Mouse (Mus musculus) liver, embryonic 14.5 days (tissue): ENCODE results near the gene Pwwp2b. TPM values are rescaled to one million over a fixed set of nuclear protein-coding genes. Genes with fewer than 3 reads are reported as not detected.

Source experiments
- ATAC-seq: fragments of 200-750 bp; cut with Nextera tagmentation; 2 replicates; pipeline ENCODE4 v1.8.0; 2017; ENCODE audit warnings: moderate number of reproducible peaks, mild to moderate bottlenecking, moderate library complexity; ENCODE audit not compliant: insufficient read depth
- DNase-seq, 3 experiments: peaks; one replicate each; pipeline ENCODE4 v3.0.0-alpha.2; 2012 to 2013; ENCODE audit warnings: low read depth in 3 of 3, low spot score in 3 of 3
- H3K27ac ChIP-seq: fragments of 300-500 bp; sonication (generic); 2 replicates; pipeline ENCODE4 v1.5.1; 2014; ENCODE audit warnings: moderate library complexity, mild to moderate bottlenecking, control low read depth, inconsistent platforms
- H3K27me3 ChIP-seq: fragments of 300-500 bp; sonication (generic); 2 replicates; pipeline ENCODE4 v1.6.1; 2014; ENCODE audit warnings: mild to moderate bottlenecking, low read length, moderate library complexity; ENCODE audit not compliant: control insufficient read depth, insufficient read depth
- H3K36me3 ChIP-seq: fragments of 300-500 bp; sonication (generic); replicated peaks from 2 replicates; pipeline ENCODE4 v1.6.1; 2014; ENCODE audit warnings: low read depth; ENCODE audit not compliant: control insufficient read depth, insufficient read depth
- H3K4me1 ChIP-seq, 2 experiments: fragments of 200-500 bp in 1 of 2; fragments of 300-500 bp in 1 of 2; sonication (generic) in 1 of 2; replicated peaks; 2 replicates each; pipeline ENCODE4 v1.6.1; 2012 to 2014; ENCODE audit warnings: antibody characterized with exemption in 1 of 2, inconsistent platforms in 1 of 2, low read length in 1 of 2; ENCODE audit not compliant: control insufficient read depth in 2 of 2, insufficient read depth in 2 of 2
- H3K4me2 ChIP-seq: fragments of 300-500 bp; sonication (generic); 2 replicates; pipeline ENCODE4 v1.6.1; 2014; ENCODE audit warnings: low read depth, mild to moderate bottlenecking, control low read depth, moderate library complexity
- H3K4me3 ChIP-seq, 2 experiments: fragments of 200-500 bp in 1 of 2; fragments of 300-500 bp in 1 of 2; sonication (generic) in 1 of 2; 2 replicates each; pipeline ENCODE4 v1.5.1; 2012 to 2014; ENCODE audit warnings: low read depth in 2 of 2, low read length in 2 of 2, mild to moderate bottlenecking in 2 of 2, control low read depth in 1 of 2, inconsistent platforms in 1 of 2, moderate library complexity in 1 of 2; ENCODE audit not compliant: insufficient read depth in 1 of 2
- H3K9ac ChIP-seq: fragments of 300-500 bp; sonication (generic); replicated peaks from 2 replicates; pipeline ENCODE4 v1.6.1; 2014; ENCODE audit warnings: mild to moderate bottlenecking, control low read depth, moderate library complexity
- H3K9me3 ChIP-seq: fragments of 300-500 bp; sonication (generic); 2 replicates; pipeline ENCODE4 v1.6.1; 2016; ENCODE audit warnings: low read length, mixed read lengths; ENCODE audit not compliant: control insufficient read depth
- CTCF ChIP-seq: IDR thresholded peaks from 2 replicates; pipeline ENCODE4 v1.5.1; 2016; ENCODE audit warnings: antibody characterized with exemption, low read depth, control low read depth
- EP300 ChIP-seq: IDR thresholded peaks from 2 replicates; pipeline ENCODE4 v1.6.1; 2016; ENCODE audit warnings: antibody characterized with exemption, low read depth
- WGBS: fragments of 180-500 bp; shearing (Covaris S2); extraction: QIAGEN DNeasy Blood & Tissue Kit; methylation state at CpG from one replicate; pipeline ENCODE4 v1.1.7; 2014; ENCODE audit not compliant: insufficient replicate concordance; 5-methylcytosine and 5-hydroxymethylcytosine counted together
- polyA plus RNA-seq, 2 experiments: library from polyadenylated mRNA; depleted of rRNA in 1 of 2; stranded (reverse) in 1 of 2; unstranded in 1 of 2; fragments of >200 nt; fragmentation: Nextera tagmentation in 1 of 2; extraction: Ambion mirVana in 1 of 2; gene quantifications; 2 replicates each; pipeline versions ENCODE4 v1.2.1 to v1.2.3; 2012 to 2014

Pwwp2b gene
- polyA plus RNA-seq, 2 experiments: 1.0 to 1.3 TPM

GRCm38 (mm10) chr7:139229837-139230236, 18.4 kb upstream of the Pwwp2b start:
- no peak overlapping the region for H3K4me3 ChIP-seq
- 58% methylated on average over 5 of the region's 5 CpGs for WGBS
- peaks cover 0 to 5% of the 10 kb centered on the region in 2 experiments; a peak in 1 of 4 replicates for H3K4me1 ChIP-seq
- no peaks in the 10 kb centered on the region for H3K36me3 ChIP-seq
- no peak for TF ChIP-seq CTCF
- no peak for TF ChIP-seq EP300
- no peaks in the 10 kb centered on the region for H3K27me3 ChIP-seq
- H3K4me2 ChIP-seq: no peak overlapping the region
- DNase-seq (no peak), ATAC-seq (no peak)
- H3K9ac ChIP-seq: no peak overlapping the region
- no peak overlapping the region for H3K27ac ChIP-seq
- H3K9me3 ChIP-seq: no peaks in the 10 kb centered on the region

GRCm38 (mm10) chr7:139230241-139230640, 18.0 kb upstream of the Pwwp2b start:
- H3K9ac ChIP-seq: no peak overlapping the region
- H3K4me1 ChIP-seq: peaks cover 0 to 5% of the 10 kb centered on the region in 2 experiments; a peak in 1 of 4 replicates
- 68% methylated on average over 12 of the region's 12 CpGs for WGBS
- no peaks in the 10 kb centered on the region for H3K9me3 ChIP-seq
- no peak for TF ChIP-seq CTCF
- TF ChIP-seq EP300: no peak
- ATAC-seq: no peak
- no peak overlapping the region for H3K4me2 ChIP-seq
- no peak for DNase-seq
- H3K27ac ChIP-seq: no peak overlapping the region
- H3K27me3 ChIP-seq: no peaks in the 10 kb centered on the region
- no peak overlapping the region for H3K4me3 ChIP-seq
- no peaks in the 10 kb centered on the region for H3K36me3 ChIP-seq

GRCm38 (mm10) chr7:139233714-139234113, 14.6 kb upstream of the Pwwp2b start:
- Histone ChIP-seq H3K27ac (no peak overlapping the region), H3K4me3 (no peak overlapping the region), H3K4me1 (0 out of 4 replicates have a peak, but pooled peaks cover 0 to 2% of the 10 kb centered on the region in 2 experiments), H3K4me2 (no peak overlapping the region), H3K27me3 (no peaks in the 10 kb centered on the region), H3K9ac (no peak overlapping the region), H3K9me3 (no peaks in the 10 kb centered on the region), H3K36me3 (no peaks in the 10 kb centered on the region)
- TF ChIP-seq EP300 (no peak), CTCF (peak; percentile 92)
- peak; percentile 64; the same call in 1 of the 2 replicates for ATAC-seq
- 0% methylated on average over 7 of the region's 7 CpGs for WGBS
- DNase-seq: peak; percentile 33 to 41 (median 40)

DNA sequence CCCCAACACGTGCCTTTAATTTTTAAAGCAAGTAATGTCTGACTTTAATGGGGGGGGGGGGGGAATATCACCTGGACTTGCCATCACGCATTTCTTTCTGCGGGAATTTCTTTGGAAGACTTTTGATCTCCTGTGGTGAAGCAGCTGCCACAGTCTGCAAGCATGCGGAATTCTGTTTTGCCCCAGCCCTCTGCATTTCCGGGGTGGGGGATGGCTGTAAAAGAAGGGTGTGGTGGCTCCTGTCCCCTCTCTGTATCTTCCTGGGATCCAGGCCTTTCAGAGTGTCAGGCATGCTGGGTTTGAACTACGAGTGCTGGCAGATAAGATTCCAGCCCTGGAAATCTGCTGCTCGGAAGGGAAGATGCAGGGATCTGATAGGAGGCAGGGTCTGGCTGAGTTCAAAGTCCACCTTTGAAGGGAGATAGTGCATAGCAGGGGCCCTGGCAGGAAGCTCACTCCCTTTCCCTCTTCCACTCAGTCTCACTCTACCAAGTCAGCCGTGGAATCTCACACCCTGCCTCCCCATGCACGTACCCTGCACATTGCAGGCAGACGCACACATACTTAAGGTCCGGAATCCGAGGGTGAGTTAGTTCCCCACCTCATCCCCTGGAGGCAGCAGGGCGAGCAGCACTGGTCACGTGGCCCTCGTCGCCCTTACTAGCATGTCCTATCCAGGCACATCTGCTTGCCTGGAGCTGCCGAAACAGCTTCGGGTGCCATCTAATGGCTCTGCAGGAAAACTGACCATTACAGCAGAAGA, 13.7 kb upstream of the Pwwp2b start:
- Histone ChIP-seq H3K9ac (no peak overlapping the region), H3K9me3 (no peaks in the 10 kb centered on the region), H3K4me2 (peak overlapping the region; percentile 18; the same call in 1 of the 2 replicates), H3K4me1 (0 out of 4 replicates have a peak, but pooled peaks cover 0 to 4% of the 10 kb centered on the region in 2 experiments), H3K27me3 (no peaks in the 10 kb centered on the region), H3K4me3 (no peak overlapping the region), H3K36me3 (no peaks in the 10 kb centered on the region), H3K27ac (no peak overlapping the region)
- TF ChIP-seq CTCF (peak; percentile 43), EP300 (no peak)
- DNase-seq (no peak), ATAC-seq (peak; percentile 38; the same call in 1 of the 2 replicates)
- 8% methylated on average over 18 of the region's 18 CpGs for WGBS

DNA sequence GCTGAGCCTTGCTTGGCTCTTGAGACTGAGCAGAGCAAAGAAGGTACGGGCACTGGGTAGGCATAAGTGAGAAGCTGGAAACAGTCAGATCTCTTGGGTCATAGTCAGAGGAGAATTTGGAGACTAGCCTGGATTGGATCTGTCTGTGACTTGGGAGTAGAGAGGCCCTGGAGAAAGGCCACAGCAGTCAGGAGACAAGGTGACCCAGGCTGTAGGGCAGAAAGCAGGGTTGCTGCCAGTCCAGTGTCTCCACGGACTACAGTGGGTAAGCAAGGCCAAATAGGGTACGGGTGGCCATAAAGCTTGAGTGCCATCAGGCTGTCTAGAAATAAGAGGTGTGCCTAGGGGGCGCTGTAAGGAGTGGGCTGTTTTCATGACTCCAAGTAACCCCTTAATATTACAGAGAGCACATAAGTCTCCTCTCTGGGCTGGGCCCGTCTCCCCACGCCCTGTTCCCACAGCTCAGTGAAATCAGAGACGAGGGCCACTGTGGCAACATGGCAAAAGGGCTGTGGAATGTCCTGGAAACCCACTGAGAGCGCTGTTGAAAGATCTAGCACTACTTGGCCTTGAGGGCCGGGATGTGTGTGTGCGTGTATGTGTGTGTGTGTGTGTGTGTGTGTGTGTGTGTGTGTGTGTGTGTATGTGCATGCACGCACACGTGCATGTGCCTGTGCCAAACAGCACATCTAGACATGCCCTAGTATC, 12.5 kb upstream of the Pwwp2b start:
- no peak for ATAC-seq
- 61% methylated on average over 12 of the region's 12 CpGs for WGBS
- no peak for DNase-seq
- H3K36me3 ChIP-seq: no peaks in the 10 kb centered on the region
- H3K9me3 ChIP-seq: no peaks in the 10 kb centered on the region
- peaks cover 0 to 7% of the 10 kb centered on the region in 2 experiments; a peak in 1 of 4 replicates for H3K4me1 ChIP-seq
- H3K27me3 ChIP-seq: no peaks in the 10 kb centered on the region
- H3K9ac ChIP-seq: no peak overlapping the region
- H3K27ac ChIP-seq: no peak overlapping the region
- H3K4me2 ChIP-seq: no peak overlapping the region
- H3K4me3 ChIP-seq: no peak overlapping the region
- peak; percentile 36; the same call in 1 of the 2 replicates for TF ChIP-seq CTCF
- TF ChIP-seq EP300: no peak
